Mouse (Mus musculus) forebrain, embryonic 15.5 days (tissue): ENCODE measurements around the gene Mms19. TPM values are rescaled to one million over a fixed set of nuclear protein-coding genes. Genes with fewer than 3 reads are reported as not detected.

Experiments
- ATAC-seq: fragments of 200-750 bp; cut with Nextera tagmentation; replicated peaks from 2 replicates; pipeline ENCODE4 v1.8.0; 2017; ENCODE audit warnings: mild to moderate bottlenecking, moderate TSS enrichment, moderate library complexity
- H3K27ac ChIP-seq: fragments of 300-500 bp; sonication (generic); replicated peaks from 2 replicates; pipeline ENCODE4 v1.5.1; 2015; ENCODE audit warnings: mild to moderate bottlenecking, inconsistent platforms
- H3K27me3 ChIP-seq: fragments of 300-500 bp; sonication (generic); 2 replicates; pipeline ENCODE4 v1.6.1; 2015; ENCODE audit warnings: inconsistent platforms
- H3K36me3 ChIP-seq: fragments of 300-500 bp; sonication (generic); 2 replicates; pipeline ENCODE4 v1.6.1; 2015; ENCODE audit warnings: mild to moderate bottlenecking, inconsistent platforms
- H3K4me1 ChIP-seq: fragments of 300-500 bp; sonication (generic); 2 replicates; pipeline ENCODE4 v1.6.1; 2015; ENCODE audit warnings: inconsistent platforms
- H3K4me2 ChIP-seq: fragments of 300-500 bp; sonication (generic); replicated peaks from 2 replicates; pipeline ENCODE4 v1.6.1; 2015; ENCODE audit warnings: mild to moderate bottlenecking, inconsistent platforms
- H3K4me3 ChIP-seq: fragments of 300-500 bp; sonication (generic); 2 replicates; pipeline ENCODE4 v1.5.1; 2015; ENCODE audit warnings: mild to moderate bottlenecking, inconsistent platforms
- H3K9ac ChIP-seq: fragments of 300-500 bp; sonication (generic); replicated peaks from 2 replicates; pipeline ENCODE4 v1.6.1; 2015; ENCODE audit warnings: mild to moderate bottlenecking, inconsistent platforms
- H3K9me3 ChIP-seq: fragments of 300-500 bp; sonication (generic); 2 replicates; pipeline ENCODE4 v1.6.1; 2016; ENCODE audit warnings: inconsistent platforms
- WGBS: fragments of 180-500 bp; shearing (Covaris S2); methylation state at CpG from one replicate; pipeline ENCODE4 v1.1.7; 2015; ENCODE audit warnings: mixed read lengths; 5-methylcytosine and 5-hydroxymethylcytosine counted together
- polyA plus RNA-seq: library from polyadenylated mRNA; unstranded; fragments of >200 nt; fragmentation: Nextera tagmentation; extraction: Ambion mirVana; gene quantifications from 2 replicates; pipeline ENCODE4 v1.2.1, GENCODE M21; 2015

The Mms19 gene
- polyA plus RNA-seq, result 34.8 and 36.4 TPM in 2 replicates

DNA sequence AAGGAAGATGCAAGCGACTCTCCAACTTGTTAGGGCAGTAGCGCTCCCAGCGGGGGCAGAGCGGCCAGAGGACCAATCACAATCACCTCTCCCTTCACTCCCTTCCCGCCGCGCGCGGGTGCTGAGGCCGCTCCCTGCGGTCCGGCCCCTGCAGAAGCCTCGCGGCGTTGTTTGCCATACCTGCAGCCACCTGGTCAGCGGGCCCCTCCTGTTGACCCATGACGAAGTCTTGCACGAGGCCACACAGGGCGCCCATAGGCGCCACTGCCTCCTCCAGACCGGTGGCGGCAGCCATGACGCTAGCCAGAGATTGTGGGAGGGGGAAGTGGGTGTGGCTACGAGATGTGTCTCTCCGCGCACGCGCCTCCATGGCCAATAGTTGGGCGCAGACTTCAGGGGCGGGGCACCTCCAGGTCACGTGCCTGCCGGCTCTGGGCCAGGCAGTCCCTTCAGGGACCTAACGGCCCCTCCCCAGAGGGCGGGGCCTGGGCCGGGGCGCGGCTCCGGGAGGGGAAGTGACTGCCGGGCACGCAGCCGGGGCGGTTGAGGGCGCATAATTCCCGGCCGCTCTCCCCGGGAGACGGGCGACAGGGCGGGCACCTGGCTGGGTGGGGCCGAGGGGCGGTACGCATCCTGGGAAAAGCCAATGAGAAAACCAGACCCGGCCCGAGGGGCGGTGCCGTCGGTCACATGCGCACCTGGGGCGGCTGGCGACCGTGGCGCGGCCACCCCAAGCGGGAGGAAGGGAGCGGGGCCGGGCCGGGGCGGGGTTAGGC is at the start of gene Mms19:
Mms19 (minus strand) TSS at position 339 of the 776 bp plus-strand sequence.
- Histone ChIP-seq H3K27me3 (peaks cover 8% of the 10 kb centered on the region; the same call in 1 of the 2 replicates), H3K9me3 (no peaks in the 10 kb centered on the region), H3K4me2 (peak within 1 kb of the TSS; percentile 98), H3K27ac (peak within 1 kb of the TSS; percentile 79), H3K36me3 (no peaks in the 10 kb centered on the region), H3K4me1 (peaks cover 20% of the 10 kb centered on the region), H3K9ac (peak within 1 kb of the TSS; percentile 70), H3K4me3 (peak within 1 kb of the TSS; percentile 70)
- ATAC-seq, result peak; percentile 95
- WGBS, result under 1% methylated on average over 63 of the region's 68 CpGs

DNA sequence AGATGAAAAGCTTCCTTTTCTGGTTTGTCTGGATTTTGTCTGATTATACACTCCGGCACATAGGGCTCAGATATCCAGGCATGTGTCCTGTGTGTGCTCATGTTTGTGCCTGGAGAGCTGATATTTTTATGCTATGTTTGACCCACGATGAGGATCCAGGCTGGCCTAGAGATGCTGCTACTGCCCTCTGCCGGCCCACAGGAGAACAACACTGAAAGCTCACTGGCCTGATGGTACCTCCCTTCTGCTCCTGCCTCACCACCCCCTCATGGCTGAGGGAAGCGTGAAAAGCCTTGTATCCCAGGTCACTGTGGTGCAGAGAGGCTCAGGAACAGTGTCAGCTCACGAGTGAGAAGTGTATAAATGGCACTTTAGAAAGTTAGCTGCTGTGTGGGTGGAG is 45.2 kb upstream of the Mms19 start:
- H3K9me3 ChIP-seq, result no peaks in the 10 kb centered on the region
- ATAC-seq, result no peak; the same call in 1 of the 2 replicates
- H3K4me3 ChIP-seq, result no peak overlapping the region
- no peak overlapping the region for H3K9ac ChIP-seq
- H3K4me2 ChIP-seq, result no peak overlapping the region
- H3K36me3 ChIP-seq, result no peaks in the 10 kb centered on the region
- H3K4me1 ChIP-seq, result no peaks in the 10 kb centered on the region
- 4% methylated on average over 5 of the region's 5 CpGs for WGBS
- no peak overlapping the region for H3K27ac ChIP-seq
- H3K27me3 ChIP-seq, result no peaks in the 10 kb centered on the region

DNA sequence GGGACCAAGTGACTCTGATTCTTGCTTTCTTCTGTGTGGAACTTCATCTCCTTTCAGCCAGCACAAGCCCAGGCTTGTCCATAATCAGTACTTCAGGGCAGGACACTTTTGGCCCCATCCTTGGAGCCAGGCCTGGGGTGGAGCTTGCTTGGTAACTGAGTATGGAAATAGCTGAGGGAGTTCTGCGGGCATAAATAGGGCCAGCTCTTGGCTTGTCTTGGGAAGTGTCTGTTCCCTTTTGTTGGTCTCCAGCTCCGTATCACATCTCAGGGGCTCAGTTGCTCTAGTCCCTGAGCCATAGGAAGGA is 41.5 kb upstream of the Mms19 start:
- 77% methylated on average over 2 of the region's 2 CpGs for WGBS
- no peak for ATAC-seq
- no peaks in the 10 kb centered on the region for H3K36me3 ChIP-seq

GRCm38 (mm10) chr19:42021681-42022541 is 41.0 kb upstream of the Mms19 start:
- Histone ChIP-seq H3K4me2 (no peak overlapping the region), H3K9me3 (no peaks in the 10 kb centered on the region)
- 77% methylated on average over 10 of the region's 10 CpGs for WGBS

More for the DNA sequence above, 41.5 kb upstream of the Mms19 start:
- H3K27me3 ChIP-seq, result no peaks in the 10 kb centered on the region
- H3K4me3 ChIP-seq, result no peak overlapping the region
- H3K27ac ChIP-seq, result no peak overlapping the region
- no peak overlapping the region for H3K9ac ChIP-seq
- H3K9me3 ChIP-seq, result no peaks in the 10 kb centered on the region
- 0 out of 2 replicates have a peak, but pooled peaks cover 2% of the 10 kb centered on the region for H3K4me1 ChIP-seq
- H3K4me2 ChIP-seq, result no peak overlapping the region

GRCm38 (mm10) chr19:42019011-42019522 is 38.1 kb upstream of the Mms19 start:
- Histone ChIP-seq H3K36me3 (no peaks in the 10 kb centered on the region), H3K9me3 (no peaks in the 10 kb centered on the region), H3K27me3 (no peaks in the 10 kb centered on the region), H3K27ac (no peak overlapping the region), H3K4me1 (0 out of 2 replicates have a peak, but pooled peaks cover 9% of the 10 kb centered on the region), H3K9ac (no peak overlapping the region), H3K4me3 (no peak overlapping the region), H3K4me2 (no peak overlapping the region)
- WGBS, result 32% methylated on average over 4 of the region's 4 CpGs
- ATAC-seq, result no peak

More at GRCm38 (mm10) chr19:42021681-42022541, 41.0 kb upstream of the Mms19 start:
- H3K27me3 ChIP-seq, result no peaks in the 10 kb centered on the region
- no peaks in the 10 kb centered on the region for H3K36me3 ChIP-seq
- no peak overlapping the region for H3K4me3 ChIP-seq
- no peak overlapping the region for H3K27ac ChIP-seq
- no peak overlapping the region for H3K9ac ChIP-seq
- H3K4me1 ChIP-seq, result 0 out of 2 replicates have a peak, but pooled peaks cover 6% of the 10 kb centered on the region
- ATAC-seq, result no peak

GRCm38 (mm10) chr19:42017399-42018247 is 36.7 kb upstream of the Mms19 start:
- Histone ChIP-seq H3K4me3 (no peak overlapping the region), H3K4me2 (no peak overlapping the region), H3K4me1 (0 out of 2 replicates have a peak, but pooled peaks cover 9% of the 10 kb centered on the region), H3K9ac (no peak overlapping the region), H3K36me3 (no peaks in the 10 kb centered on the region), H3K27ac (no peak overlapping the region), H3K27me3 (no peaks in the 10 kb centered on the region), H3K9me3 (no peaks in the 10 kb centered on the region)
- ATAC-seq, result no peak
- 79% methylated on average over 8 of the region's 8 CpGs for WGBS

GRCm38 (mm10) chr19:42016840-42017239 is 35.9 kb upstream of the Mms19 start:
- 0 out of 2 replicates have a peak, but pooled peaks cover 9% of the 10 kb centered on the region for H3K4me1 ChIP-seq
- H3K36me3 ChIP-seq, result no peaks in the 10 kb centered on the region
- no peak overlapping the region for H3K9ac ChIP-seq
- no peaks in the 10 kb centered on the region for H3K9me3 ChIP-seq
- H3K4me2 ChIP-seq, result no peak overlapping the region
- ATAC-seq, result no peak
- WGBS, result 50% methylated on average over 5 of the region's 5 CpGs
- no peak overlapping the region for H3K4me3 ChIP-seq
- H3K27ac ChIP-seq, result no peak overlapping the region
- H3K27me3 ChIP-seq, result no peaks in the 10 kb centered on the region

- Histone ChIP-seq H3K36me3 (no peaks in the 10 kb centered on the region), H3K4me2 (no peak overlapping the region), H3K27me3 (no peaks in the 10 kb centered on the region), H3K9me3 (no peaks in the 10 kb centered on the region), H3K9ac (no peak overlapping the region), H3K27ac (no peak overlapping the region; the same call in 1 of the 2 replicates), H3K4me1 (0 out of 2 replicates have a peak, but pooled peaks cover 9% of the 10 kb centered on the region), H3K4me3 (no peak overlapping the region)
- no peak for ATAC-seq
- 70% methylated on average over 4 of the region's 4 CpGs for WGBS
Observed at GRCm38 (mm10) chr19:42016251-42016650, 35.3 kb upstream of the Mms19 start.

DNA sequence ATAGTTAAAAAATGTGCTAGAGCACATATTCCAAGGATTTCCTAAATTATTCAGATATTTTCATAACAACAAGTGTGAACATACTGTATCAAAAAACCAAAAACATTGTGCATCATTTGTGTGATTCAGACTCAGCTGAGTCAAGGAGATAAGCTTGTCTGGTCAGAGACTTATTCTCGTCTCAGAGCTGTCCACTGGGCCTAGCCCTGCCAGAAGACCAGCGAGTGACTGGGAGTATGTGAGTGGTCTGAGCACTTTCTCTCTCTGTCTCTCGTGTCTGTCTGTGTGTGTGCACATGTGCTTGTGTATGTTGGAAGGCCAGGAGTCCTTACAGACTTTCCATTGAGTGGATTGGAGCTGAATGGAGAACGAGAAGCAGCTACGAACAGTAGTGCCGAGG is 34.0 kb upstream of the Mms19 start:
- 83% methylated on average over 6 of the region's 6 CpGs for WGBS
- no peaks in the 10 kb centered on the region for H3K27me3 ChIP-seq
- H3K4me3 ChIP-seq, result no peak overlapping the region
- no peak overlapping the region for H3K9ac ChIP-seq
- H3K27ac ChIP-seq, result no peak overlapping the region
- no peaks in the 10 kb centered on the region for H3K36me3 ChIP-seq
- ATAC-seq, result no peak
- H3K4me2 ChIP-seq, result no peak overlapping the region
- 0 out of 2 replicates have a peak, but pooled peaks cover 9% of the 10 kb centered on the region for H3K4me1 ChIP-seq
- no peaks in the 10 kb centered on the region for H3K9me3 ChIP-seq

DNA sequence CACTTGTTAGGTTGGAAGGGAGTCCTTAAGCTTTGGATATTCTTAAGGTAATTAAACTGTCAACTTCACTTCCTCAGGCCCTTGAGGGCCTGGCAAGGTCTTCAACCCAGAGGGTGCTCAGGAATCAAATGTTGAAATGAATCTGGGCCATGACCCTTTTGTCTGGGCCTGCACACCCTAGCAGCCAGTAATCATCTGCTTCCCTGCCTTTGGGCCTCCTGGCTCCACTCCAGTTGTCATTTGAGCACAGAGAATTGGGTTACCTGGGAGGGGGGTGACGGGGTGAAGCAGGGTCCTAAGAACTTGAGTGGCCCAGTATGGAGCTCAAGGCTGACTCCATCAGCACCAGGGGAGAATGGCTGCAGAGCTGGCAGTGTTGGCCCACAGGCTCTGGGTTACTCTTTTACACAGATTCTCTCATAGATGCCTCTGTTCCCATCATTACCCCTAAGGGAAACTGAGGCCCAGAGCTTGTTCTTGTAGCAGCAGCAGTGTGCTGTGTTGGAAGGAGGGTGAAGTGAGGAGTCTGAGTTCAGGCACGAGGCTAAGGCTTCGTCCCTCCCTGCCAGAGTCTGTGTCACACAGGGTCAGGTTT is 33.4 kb upstream of the Mms19 start:
- no peak overlapping the region for H3K9ac ChIP-seq
- whole genome bisulfite sequencing, result 85% methylated on average over 3 of the region's 3 CpGs
- 0 out of 2 replicates have a peak, but pooled peaks cover 9% of the 10 kb centered on the region for H3K4me1 ChIP-seq
- H3K27me3 ChIP-seq, result no peaks in the 10 kb centered on the region
- no peaks in the 10 kb centered on the region for H3K9me3 ChIP-seq
- H3K27ac ChIP-seq, result no peak overlapping the region
- no peak for ATAC-seq
- H3K4me2 ChIP-seq, result no peak overlapping the region
- no peaks in the 10 kb centered on the region for H3K36me3 ChIP-seq
- no peak overlapping the region for H3K4me3 ChIP-seq

GRCm38 (mm10) chr19:42011123-42011522 is 30.2 kb upstream of the Mms19 start:
- Histone ChIP-seq H3K4me2 (no peak overlapping the region), H3K9ac (no peak overlapping the region), H3K4me3 (no peak overlapping the region), H3K27ac (no peak overlapping the region), H3K36me3 (no peaks in the 10 kb centered on the region), H3K9me3 (no peaks in the 10 kb centered on the region), H3K27me3 (no peaks in the 10 kb centered on the region), H3K4me1 (no peaks in the 10 kb centered on the region)
- no peak for ATAC-seq
- WGBS, result 80% methylated on average over 7 of the region's 7 CpGs
